Mouse (Mus musculus) limb, embryonic 12.5 days (tissue): ENCODE measurements around the gene Cuta. TPM values are rescaled to one million over a fixed set of nuclear protein-coding genes. Genes with fewer than 3 reads are reported as not detected.
A peak's percentile ranks its signal among the peaks of the same experiment; 100 is the strongest.

ENCODE experiments used
- ATAC-seq: fragments of 200-750 bp; cut with Nextera tagmentation; 2 replicates; pipeline ENCODE4 v1.8.0; 2017; ENCODE audit warnings: low read depth, moderate TSS enrichment; ENCODE audit not compliant: insufficient number of reproducible peaks, insufficient read depth, low FRiP score, low TSS enrichment
- H3K27ac ChIP-seq: fragments of 300-500 bp; sonication (generic); 2 replicates; pipeline ENCODE4 v1.5.1; 2016; ENCODE audit warnings: mild to moderate bottlenecking, moderate library complexity
- H3K27me3 ChIP-seq: fragments of 300-500 bp; sonication (generic); 2 replicates; pipeline ENCODE4 v1.6.1; 2016; ENCODE audit warnings: mild to moderate bottlenecking, moderate library complexity
- H3K36me3 ChIP-seq: fragments of 300-500 bp; sonication (generic); 2 replicates; pipeline ENCODE4 v1.6.1; 2016; ENCODE audit warnings: mild to moderate bottlenecking, moderate library complexity
- H3K4me1 ChIP-seq: fragments of 300-500 bp; sonication (generic); replicated peaks from 2 replicates; pipeline ENCODE4 v1.6.1; 2016
- H3K4me2 ChIP-seq: fragments of 300-500 bp; sonication (generic); 2 replicates; pipeline ENCODE4 v1.6.1; 2016; ENCODE audit warnings: mild to moderate bottlenecking, moderate library complexity
- H3K4me3 ChIP-seq: fragments of 300-500 bp; sonication (generic); replicated peaks from 2 replicates; pipeline ENCODE4 v1.5.1; 2016; ENCODE audit warnings: mild to moderate bottlenecking
- H3K9ac ChIP-seq: fragments of 300-500 bp; sonication (generic); replicated peaks from 2 replicates; pipeline ENCODE4 v1.6.1; 2016; ENCODE audit warnings: mild to moderate bottlenecking, moderate library complexity
- H3K9me3 ChIP-seq: fragments of 300-500 bp; sonication (generic); 2 replicates; pipeline ENCODE4 v1.6.1; 2016; ENCODE audit warnings: mild to moderate bottlenecking, moderate library complexity
- WGBS: fragments of 180-500 bp; shearing (Covaris S2); methylation state at CpG from one replicate; pipeline ENCODE4 v1.1.7; 2016; 5-methylcytosine and 5-hydroxymethylcytosine counted together
- microRNA-seq: library from miRNA; unstranded; fragments of <30 nt; microRNA quantifications from one replicate; pipeline ENCODE4, GENCODE M21; 2017
- polyA plus RNA-seq: library from polyadenylated mRNA; unstranded; fragments of >200 nt; fragmentation: Nextera tagmentation; extraction: Ambion mirVana; gene quantifications from 2 replicates; pipeline ENCODE4 v1.2.1, GENCODE M21; 2016

Cuta gene
- polyA plus RNA-seq, 1 experiment from 2014 or later = 188 TPM

GRCm38 (mm10) chr17:26884995-26885926, 54.1 kb downstream of the Cuta start:
- ATAC-seq = no peak
- Histone ChIP-seq H3K27ac (no peak overlapping the region), H3K9me3 (no peaks in the 10 kb centered on the region), H3K27me3 (peaks cover 28% of the 10 kb centered on the region), H3K4me3 (peak overlapping the region; percentile 41), H3K36me3 (no peaks in the 10 kb centered on the region), H3K9ac (peak overlapping the region; percentile 48), H3K4me1 (peaks cover 15% of the 10 kb centered on the region), H3K4me2 (peak overlapping the region; percentile 65)
- WGBS = 25% methylated on average over 25 of the region's 25 CpGs

Small RNA genes within 50 kb of the gene (microRNA-seq; reads per million reads assigned to microRNA genes)
- not detected for gene Gm27775
- not detected for gene Mir3083
- gene Mir6968 = not detected

Other genes with a start within 250 kb of the Cuta start
- gene Crebrf, start 223.9 kb downstream of the Cuta start, polyA plus RNA-seq = 3.9 and 6.0 TPM in 2 replicates
- 56.2 and 59.2 TPM in 2 replicates for gene Bnip1, start 158.5 kb downstream of the Cuta start, polyA plus RNA-seq
- gene Nkx2-5, start 94.6 kb downstream of the Cuta start, polyA plus RNA-seq = not detected in 2 replicates
- 9.5 and 10.5 TPM in 2 replicates for gene Kifc5b, start 22.5 kb downstream of the Cuta start, polyA plus RNA-seq
- gene Phf1, start 6.5 kb downstream of the Cuta start, polyA plus RNA-seq = 10.7 and 12.5 TPM in 2 replicates
- gene Syngap1, start 1.7 kb upstream of the Cuta start, polyA plus RNA-seq = 3.4 and 4.0 TPM in 2 replicates
- 15.8 and 17.8 TPM in 2 replicates for gene Zbtb9, start 33.6 kb upstream of the Cuta start, polyA plus RNA-seq
- gene Bak1, start 89.4 kb upstream of the Cuta start, polyA plus RNA-seq = 3.5 and 5.3 TPM in 2 replicates
- gene Itpr3, start 117.7 kb upstream of the Cuta start, polyA plus RNA-seq = 4.3 and 5.2 TPM in 2 replicates
- gene Uqcc2, start 194.3 kb upstream of the Cuta start, polyA plus RNA-seq = 350 and 361 TPM in 2 replicates
- gene Ip6k3, start 228.2 kb upstream of the Cuta start, polyA plus RNA-seq = 0.20 and 0.45 TPM in 2 replicates